Mouse (Mus musculus) activated CD4-positive, CD25-positive, alpha-beta regulatory T cell, adult 4 months (primary cell): ENCODE results near the gene Gm20671. TPM values are rescaled to one million over a fixed set of nuclear protein-coding genes. Genes with fewer than 3 reads are reported as not detected.
"Not testable (repeated sequence)": the region's sequence is repeated elsewhere in the genome, so short reads cannot be mapped to it uniquely, and the experiment has no call there.

Source experiments
- ATAC-seq: one replicate; pipeline ENCODE4 v1.8.0; 2017
- polyA plus RNA-seq, 2 experiments: library from polyadenylated mRNA; unstranded; fragments of 100-300 nt; shearing (Covaris generic); gene quantifications; one replicate each; pipeline ENCODE4 v1.2.1; 2017

Gm20671 gene
- polyA plus RNA-seq, 2 experiments from 2014 or later = not detected

GRCm38 (mm10) chr5:32784726-32785125, 42.2 kb downstream of the Gm20671 start:
- ATAC-seq = no peak

DNA sequence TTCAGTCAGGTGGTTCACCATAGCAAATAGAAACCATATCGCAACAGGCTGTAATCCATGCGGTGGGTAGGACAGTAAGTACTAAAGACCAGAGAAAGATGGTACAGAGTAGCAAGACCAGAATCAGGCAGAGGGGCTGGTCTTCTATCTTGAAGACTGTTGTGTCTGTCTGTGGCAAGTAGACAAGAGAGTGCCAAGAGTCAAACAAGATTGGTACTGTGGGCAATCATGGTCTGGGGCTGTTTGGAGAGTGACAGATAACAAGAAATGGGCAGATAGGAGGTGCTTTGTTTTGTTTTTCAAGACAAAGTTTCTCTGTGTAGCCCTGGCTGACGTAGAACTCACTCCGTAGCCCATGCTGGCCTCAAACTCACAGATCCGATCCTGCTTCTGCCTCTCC, 45.3 kb downstream of the Gm20671 start:
- ATAC-seq = no peak

DNA sequence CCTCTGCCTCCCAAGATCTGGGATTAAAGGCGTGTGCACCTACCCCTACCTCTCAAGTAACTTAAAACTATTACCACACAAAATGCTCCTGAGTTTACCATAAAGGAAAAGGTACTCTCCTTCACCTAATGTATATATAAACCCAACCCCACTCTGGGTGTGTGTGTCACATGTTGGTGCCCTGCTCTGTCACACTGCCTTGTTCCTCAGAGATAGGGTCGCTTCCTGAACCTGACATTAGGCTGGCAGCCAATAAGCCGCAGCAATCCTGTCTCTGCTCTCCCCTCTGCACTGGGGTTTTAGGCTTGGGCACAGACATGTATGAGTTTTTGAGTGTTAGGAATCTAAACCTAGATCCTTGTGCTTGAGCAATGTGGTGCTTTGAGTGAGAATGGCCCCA, 48.7 kb downstream of the Gm20671 start:
- ATAC-seq = no peak

DNA sequence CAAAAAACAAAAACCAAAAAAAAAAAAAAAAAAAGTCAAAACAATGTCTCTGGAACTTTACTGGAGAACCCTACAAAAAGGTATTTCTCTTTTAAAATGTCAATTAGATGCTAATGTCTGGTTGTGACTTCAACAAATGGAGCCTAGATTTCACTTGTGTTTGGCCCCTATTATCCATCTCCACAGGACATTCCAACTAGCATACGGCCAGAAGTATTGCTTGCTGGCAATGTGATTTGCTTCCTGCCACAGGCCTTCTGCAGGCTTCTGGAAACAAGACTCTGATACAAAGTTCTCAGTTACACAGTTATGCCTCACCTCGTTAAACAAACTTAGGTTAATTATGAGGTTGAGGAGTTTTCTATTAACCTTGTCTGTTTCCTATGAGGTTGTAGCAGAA, 54.5 kb downstream of the Gm20671 start:
- ATAC-seq = no peak

DNA sequence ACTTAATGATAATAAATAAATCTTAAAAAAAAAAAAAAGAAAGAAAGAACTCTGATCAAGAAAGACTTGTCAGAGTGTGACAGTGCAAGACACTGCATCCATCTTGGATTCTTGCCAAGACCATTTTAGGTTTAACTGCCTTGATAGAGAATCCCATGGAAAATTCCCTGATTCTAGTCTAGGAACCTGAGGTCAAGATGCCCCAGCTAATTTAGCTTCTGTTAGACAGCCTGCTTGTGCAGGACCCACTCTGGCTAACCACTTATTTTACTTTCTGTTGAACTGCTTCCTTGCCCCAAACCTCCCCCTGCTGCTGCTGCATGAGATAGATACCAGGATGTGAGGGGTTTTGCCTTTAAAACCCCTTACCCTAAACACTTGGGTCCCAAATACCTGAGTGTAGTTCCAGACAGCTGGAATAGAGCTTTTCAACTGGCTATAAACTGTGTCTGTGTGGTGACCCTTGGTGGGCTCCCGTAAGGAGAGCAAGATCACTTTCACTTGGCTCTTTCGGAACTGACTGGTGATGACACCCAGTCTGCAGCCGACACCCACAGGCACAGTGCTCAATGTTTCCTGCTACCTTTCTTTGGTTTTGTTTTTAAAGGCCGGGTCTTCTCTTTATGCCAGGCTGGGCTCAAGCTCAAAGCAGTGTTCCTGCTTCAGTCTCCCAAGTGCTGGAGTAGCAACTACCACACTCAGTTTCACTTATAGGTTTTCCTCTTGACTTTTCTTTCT, 59.1 kb downstream of the Gm20671 start:
- peak; percentile 77 for ATAC-seq

GRCm38 (mm10) chr5:32767004-32767403, 59.9 kb downstream of the Gm20671 start:
- ATAC-seq = peak; percentile 30

- ATAC-seq = no peak
These were observed 65.3 kb downstream of the Gm20671 start for GRCm38 (mm10) chr5:32761566-32762140.

DNA sequence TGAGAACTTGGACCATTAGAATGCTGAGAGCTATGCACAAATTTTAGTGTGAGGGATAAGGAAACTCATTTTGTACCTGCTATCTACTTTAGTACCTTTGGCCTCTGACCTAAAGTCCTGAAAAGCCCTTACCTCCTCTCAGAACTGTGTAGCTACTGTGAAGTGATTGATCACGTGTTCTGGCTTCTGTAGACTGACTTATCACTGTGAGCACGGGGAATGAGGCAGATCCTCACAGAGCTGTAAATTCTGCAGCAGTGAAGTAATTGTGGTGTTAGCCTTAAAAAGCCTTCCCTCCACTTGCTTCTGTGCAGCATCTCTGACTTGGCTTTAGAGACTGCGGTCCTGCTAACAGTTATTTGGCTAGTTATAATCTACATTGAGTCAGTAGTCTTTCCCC, 66.1 kb downstream of the Gm20671 start:
- no peak for ATAC-seq

GRCm38 (mm10) chr5:32760352-32760751, 66.6 kb downstream of the Gm20671 start:
- not testable (repeated sequence) for ATAC-seq

DNA sequence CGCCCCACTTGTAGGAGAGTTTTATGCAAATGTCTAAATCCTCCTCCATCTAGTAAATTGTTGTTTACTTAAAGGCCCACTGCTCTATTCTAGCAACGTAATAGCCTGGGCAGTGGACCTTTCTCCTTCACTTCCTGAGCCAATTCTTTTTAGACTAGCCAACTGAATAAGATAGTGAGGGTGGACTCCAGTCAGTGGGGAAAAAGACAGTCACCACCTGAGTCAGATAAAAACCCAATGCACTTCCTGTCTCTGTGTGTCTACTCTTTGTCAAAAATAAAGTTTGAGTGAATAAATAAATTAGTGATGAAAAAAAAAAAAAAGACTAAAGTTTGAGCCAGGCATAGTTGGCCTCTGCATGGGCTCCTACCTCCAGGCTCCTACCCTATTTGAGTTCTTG, 67.2 kb downstream of the Gm20671 start:
- peak; percentile 77 for ATAC-seq

DNA sequence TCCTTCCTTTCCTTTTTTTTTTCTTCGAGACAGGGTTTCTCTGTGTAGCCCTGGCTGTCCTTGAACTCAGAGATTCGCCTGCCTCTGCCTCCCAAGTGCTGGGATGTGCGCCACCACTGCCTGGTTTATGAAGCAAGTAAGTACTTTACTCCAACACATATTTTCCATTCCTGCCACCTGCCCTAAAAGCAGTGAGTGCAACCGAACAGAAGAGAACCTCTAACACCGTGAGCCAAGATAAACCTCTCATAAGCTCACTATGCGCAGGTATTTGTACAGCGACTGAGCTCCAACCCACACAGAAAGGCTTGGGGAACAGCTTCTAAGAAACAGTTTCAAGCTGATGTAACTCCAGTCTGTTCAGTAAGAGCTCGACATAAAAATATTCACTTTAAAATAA, 70.8 kb downstream of the Gm20671 start:
- no peak for ATAC-seq

GRCm38 (mm10) chr5:32751736-32752135, 75.2 kb downstream of the Gm20671 start:
- ATAC-seq = no peak

- no peak for ATAC-seq
These were observed 78.0 kb downstream of the Gm20671 start for GRCm38 (mm10) chr5:32748936-32749335.

DNA sequence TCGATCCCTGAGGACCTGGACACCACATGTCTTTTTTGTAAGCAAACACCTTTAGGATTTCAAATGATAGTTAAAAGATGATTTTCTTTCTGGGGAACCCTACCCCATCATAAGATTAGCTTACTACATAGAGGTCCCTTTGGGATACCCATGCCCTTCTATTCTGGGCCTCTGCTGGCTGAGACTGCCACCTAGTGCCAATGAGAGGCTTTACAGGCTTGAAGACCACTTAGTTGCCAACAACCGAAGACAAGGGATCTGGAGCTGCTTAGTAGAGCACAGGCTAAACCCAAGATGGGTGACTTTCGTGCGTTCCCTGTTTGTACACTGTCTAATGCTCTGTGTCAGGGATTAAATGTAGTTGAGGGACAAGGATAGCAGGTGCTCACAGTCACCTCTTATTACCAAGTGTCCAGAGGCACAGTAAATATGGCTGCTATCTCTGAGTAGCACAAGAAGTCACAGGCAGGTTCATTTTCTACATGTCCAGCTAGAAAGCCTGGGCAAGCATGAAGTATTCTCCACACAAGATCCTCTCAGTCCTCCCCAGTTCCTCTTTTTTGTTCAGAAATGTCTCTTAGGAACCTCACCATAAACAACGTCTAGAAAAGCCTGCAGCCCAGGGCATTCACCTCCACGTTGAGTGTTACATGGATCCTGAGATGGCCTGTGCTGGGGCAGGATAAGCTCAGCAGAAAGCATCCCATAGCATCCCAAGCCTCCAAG, 79.1 kb downstream of the Gm20671 start:
- peak; percentile 68 for ATAC-seq

GRCm38 (mm10) chr5:32745705-32746655, 80.9 kb downstream of the Gm20671 start:
- ATAC-seq = no peak

DNA sequence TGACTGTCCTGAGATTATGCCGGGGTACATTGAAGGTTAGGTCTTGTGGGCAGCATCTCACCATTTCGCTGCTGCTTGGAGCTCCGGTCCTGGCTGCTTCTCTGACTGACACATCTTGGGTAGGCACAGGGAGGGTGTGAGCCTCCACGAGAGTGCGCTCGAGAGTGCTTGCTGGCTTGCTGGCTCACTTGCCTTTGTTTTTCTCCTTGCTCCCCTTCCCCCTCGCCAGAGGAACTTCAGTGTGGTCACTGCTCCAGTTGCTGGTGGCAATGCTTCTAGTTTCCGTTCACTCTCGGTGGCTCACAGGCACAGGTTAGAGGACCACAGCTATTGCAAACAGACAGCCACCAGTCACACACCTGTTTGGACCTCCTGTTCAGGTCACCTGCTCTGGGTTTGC, 84.8 kb downstream of the Gm20671 start:
- no peak for ATAC-seq

- ATAC-seq = peak; percentile 36
These were observed 85.5 kb downstream of the Gm20671 start for GRCm38 (mm10) chr5:32741377-32741776.

- not testable (repeated sequence) for ATAC-seq
These were observed 86.1 kb downstream of the Gm20671 start for GRCm38 (mm10) chr5:32740850-32741249.

GRCm38 (mm10) chr5:32740138-32740537, 86.8 kb downstream of the Gm20671 start:
- peak; percentile 61 for ATAC-seq

GRCm38 (mm10) chr5:32736770-32737169, 90.1 kb downstream of the Gm20671 start:
- ATAC-seq = not testable (repeated sequence)

- ATAC-seq = no peak
These were observed 91.1 kb downstream of the Gm20671 start for GRCm38 (mm10) chr5:32735779-32736178.

DNA sequence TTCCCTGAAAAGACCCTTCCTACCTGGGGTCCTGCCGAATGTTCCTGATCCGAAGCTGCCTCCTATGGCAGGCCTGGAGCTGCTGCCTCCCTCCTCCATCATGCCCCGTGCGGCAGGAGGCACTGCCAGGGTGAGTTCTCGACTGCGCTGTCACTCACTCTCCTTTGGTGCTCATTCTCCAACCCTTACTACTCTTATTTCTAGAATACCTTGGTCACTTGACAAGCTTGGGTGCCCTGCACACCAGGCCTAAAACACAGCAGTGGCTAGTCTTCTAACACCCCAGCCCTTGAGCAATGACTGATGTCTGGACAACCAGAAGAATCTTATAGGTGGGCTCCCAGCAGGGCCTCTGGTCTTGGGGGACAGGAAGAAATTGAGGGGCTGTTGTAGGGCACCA, 93.0 kb downstream of the Gm20671 start:
- not testable (repeated sequence) for ATAC-seq

DNA sequence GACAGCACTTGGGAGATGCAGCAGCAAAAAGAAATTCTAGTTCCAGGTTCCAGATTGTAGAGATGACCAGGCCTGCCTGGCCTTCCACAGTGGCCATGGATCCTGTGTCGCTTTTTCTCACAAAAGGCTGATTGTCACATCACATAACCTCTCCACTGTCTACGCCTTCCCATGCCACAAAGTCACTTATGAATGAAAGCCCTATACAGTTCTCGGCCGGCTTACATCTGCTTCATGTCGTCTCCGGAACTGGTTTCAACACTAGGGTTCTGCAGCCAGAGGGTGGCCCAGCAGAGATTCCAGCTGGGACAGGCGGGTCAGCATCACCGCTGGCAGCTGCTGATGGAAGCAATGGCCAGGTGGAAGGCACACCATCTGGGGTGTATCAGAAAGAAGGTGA, 98.1 kb downstream of the Gm20671 start:
- peak; percentile 67 for ATAC-seq
